Mouse (Mus musculus) erythroblast, embryonic 14.5 days (primary cell): ENCODE measurements around the gene Scaf4.

ENCODE experiments used
- GATA1 ChIP-seq: IDR thresholded peaks from 2 replicates; pipeline ENCODE4 v1.6.1; 2012; ENCODE audit warnings: low read length, inconsistent platforms, mixed read lengths
- TAL1 ChIP-seq: IDR thresholded peaks from 3 replicates; pipeline ENCODE4 v1.6.1; 2012; ENCODE audit warnings: low read length, inconsistent platforms, mixed read lengths

DNA sequence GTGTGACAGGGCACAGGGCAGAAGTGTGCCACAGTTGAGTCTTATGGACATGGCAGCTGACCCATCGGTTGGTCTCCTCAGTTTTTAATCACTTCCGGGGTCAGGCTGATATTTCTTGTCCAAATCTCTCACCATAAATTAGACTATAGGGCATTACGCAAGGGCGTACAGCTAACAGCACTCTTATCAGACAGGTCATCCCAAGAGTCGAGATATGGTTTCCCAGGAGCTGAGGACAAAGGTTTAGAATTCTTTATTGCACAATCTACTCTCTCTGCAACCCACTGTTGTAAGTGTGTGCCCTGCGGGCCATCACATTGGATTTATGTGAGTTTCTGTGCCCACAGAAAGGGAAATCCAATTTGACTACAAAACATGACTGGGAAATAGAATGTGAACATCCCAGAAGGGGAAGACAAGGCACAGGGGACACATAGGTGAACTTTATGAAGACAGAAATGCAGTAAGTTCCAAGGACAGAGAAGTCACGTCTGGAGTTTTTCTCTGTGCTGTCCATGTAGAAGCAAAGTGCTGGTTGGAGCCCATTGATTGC lies 87.5 kb downstream of the Scaf4 start:
- no peak for TF ChIP-seq TAL1
- no peak for TF ChIP-seq GATA1
